Mouse (Mus musculus) left cerebral cortex, adult 8-10 months (tissue): ENCODE data around the gene 4933428G20Rik. TPM values are rescaled to one million over a fixed set of nuclear protein-coding genes. Genes with fewer than 3 reads are reported as not detected.

Experiments used
- DNase-seq, 2 experiments: peaks; one replicate each; pipeline ENCODE4 v3.0.0; 2022; ENCODE audit warnings: low spot score in 2 of 2
- total RNA-seq, 4 experiments: library from RNA; stranded (reverse); gene quantifications; 2 replicates each; pipeline ENCODE4 v1.2.4; 2022

Gene 4933428G20Rik
- total RNA-seq, 4 experiments from 2014 or later: not detected

- DNase-seq: no peak
These were observed 33.5 kb upstream of the 4933428G20Rik start for GRCm38 (mm10) chr11:97533653-97534052.

DNA sequence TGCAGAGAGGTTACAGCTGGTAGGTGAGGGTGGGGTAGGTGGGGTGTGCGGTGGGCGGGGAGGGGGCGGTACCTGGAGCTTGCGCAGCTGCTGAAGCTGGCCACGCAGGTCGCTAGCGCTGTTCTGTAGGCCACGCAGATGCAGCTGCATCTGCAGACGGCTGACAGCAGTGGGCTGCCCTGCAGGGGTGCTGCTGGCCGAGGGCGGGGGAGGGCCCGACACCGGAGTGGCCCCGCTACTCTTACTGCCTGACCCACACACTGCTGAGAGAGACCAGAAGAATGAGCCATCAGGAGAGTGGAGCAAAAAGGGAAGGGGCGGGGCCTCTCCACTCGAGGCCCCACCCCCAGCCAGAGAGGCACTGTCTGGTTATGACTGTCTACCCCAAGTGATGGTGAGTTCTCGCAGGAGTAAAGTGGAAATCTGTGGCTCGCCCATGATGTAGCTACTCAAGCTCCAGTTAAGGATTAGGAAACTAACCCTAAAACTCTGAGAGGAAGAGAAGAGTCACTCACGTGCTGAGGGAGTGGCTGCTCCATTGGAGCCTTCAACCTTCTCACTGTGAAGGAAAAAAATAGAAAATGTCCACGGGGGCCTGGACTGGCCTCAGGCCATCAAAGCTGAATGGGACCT lies 32.9 kb upstream of the 4933428G20Rik start:
- DNase-seq: no peak

GRCm38 (mm10) chr11:97532354-97532753 lies 32.2 kb upstream of the 4933428G20Rik start:
- no peak for DNase-seq

DNA sequence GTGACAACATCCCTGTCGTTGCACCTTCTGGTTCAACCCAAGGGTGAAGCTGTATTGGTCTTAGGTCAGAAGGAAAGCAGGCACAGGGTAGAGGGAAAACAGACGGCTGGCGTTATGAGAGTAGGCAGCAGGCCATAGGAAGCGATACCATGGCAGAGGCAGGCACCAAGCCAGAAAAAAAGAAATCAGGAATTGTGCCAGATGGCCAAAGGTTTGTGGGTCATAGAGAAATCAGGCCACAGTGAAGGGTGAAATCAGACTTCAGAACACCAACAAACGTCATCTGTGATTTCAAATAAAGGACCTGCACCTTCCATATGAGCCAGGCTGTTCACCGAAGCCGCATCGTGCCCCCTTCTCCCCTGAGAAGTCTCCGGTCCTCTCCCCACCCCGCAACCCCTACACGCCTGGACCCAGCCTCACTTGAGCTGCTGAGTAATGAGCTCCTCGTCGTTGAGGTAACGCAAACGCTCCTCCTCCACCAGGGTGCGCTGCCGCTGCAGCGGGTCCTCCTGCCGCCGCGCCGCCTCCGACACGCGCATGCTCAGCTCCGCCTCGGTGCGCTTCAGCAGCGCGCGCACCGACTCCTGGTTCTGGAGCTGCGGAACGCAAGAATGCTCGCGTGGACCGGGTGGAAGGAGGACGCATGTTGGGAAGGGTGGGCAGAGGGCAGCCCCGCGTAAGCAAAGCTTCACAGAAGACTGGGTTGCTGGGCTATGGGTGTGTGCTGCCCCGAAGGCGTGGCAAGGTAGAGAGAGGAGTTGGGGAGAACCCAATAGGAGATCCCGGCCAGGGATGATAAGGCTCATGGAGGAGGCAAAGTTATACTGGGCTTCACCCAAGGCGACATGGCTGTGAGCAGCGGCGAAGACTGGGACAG lies 31.5 kb upstream of the 4933428G20Rik start:
- DNase-seq: peak; percentile 74 to 82

DNA sequence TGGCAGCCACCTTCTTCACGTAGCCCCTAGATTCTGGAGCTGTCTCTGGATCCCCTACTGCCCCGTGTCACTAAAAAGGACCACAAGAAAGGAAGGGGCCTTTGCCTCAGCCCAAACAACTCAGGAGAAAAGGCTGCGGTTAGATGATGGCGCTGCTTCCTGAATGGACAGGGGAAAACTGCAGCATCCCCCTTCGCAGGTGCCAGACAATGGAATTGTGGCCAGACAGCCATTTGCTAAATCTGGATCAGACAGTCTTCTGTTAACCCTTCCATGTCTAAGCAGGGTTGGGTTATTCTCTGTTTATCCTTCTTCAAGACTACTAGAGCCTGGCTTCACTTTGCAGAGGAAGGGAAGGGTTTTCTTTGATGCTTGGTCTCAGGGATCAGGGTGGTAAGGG lies 30.8 kb upstream of the 4933428G20Rik start:
- DNase-seq: no peak

- DNase-seq: no peak
These were observed 29.9 kb upstream of the 4933428G20Rik start for GRCm38 (mm10) chr11:97530069-97530468.

DNA sequence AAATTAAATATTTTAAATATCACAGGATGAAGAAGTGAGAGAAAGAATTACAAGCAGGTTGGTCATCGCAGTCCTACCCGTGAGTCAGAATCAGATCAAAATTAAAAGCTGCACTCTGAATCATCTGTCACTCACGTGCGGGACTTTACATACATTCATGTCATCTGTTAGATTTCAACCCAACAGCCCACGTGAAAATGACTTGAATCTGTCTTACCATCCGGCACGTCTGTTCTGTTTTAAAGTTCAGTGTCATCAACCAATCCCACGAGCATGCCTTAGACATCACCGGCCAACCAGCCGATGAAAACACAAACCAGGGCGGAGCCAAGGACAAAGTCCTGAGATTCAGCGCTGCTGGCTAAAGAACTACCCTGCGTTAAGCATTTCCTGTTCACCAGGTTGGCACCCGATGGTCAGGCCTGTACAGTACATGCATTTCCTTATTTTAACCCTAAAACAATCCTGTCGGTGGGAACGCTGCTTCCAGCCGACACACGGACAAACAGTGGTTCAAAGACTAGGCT lies 28.2 kb upstream of the 4933428G20Rik start:
- DNase-seq: no peak

DNA sequence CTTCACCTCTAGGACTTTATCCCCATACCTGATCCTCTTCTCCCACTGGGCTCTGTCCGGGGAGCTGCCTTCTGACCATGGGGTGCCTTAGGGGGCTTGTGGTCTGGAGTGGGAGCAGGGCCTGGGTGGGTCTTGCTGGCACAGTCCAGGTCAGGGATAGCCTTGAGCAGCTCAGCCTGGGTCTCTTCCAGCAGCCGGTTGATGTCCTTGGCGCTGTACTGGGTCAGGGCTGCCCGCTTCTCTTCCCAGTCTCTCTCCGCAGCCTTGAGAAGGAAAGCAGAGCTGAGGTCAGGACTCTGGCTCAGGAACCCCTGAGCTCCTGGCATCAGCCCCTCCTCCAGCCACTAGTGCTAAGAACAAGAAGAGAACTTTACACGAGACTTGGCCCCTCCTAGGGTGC lies 25.2 kb upstream of the 4933428G20Rik start:
- no peak for DNase-seq

- DNase-seq: no peak
These were observed 24.2 kb upstream of the 4933428G20Rik start for GRCm38 (mm10) chr11:97524306-97524705.

DNA sequence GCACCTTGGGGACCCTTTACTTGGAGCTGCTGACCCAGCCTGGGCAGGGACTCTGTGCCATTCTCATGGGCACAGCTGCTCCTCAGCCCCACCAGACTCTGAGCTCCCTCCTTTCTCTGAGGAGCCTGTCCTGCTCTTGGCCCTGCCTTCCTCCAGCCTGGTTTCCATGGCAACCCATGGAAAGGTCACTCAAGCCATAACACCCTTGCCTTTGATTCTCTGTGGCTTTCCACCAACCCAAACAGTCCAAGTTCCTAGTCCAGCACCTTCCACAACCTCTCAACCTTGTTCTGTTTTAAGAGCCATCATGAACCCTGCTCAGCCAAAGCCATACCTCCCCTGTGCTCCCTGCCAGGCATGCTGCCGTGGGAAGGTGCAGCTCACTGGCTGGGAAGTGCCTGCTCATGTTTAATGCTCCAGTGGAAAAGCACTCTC lies 23.7 kb upstream of the 4933428G20Rik start:
- no peak for DNase-seq

DNA sequence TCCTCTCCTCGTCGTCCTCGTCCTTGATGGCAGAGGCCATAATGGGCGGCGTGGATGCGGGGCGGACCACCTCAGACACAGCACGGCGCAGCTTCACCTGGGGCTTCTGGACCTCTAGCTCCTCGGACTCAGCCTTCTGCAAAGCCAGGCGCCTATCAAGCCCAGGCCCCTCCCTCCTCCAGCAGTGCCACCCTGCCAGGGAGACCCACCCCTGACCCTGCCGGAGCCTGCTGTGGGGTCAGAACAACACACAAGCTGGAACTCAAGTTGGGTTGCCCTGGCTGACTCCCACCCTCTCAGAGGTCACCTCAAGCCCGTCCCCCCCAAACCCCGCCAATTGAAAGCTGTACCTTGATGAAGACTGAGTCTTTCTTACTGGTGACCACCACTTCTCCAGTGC lies 23.0 kb upstream of the 4933428G20Rik start:
- DNase-seq: no peak

DNA sequence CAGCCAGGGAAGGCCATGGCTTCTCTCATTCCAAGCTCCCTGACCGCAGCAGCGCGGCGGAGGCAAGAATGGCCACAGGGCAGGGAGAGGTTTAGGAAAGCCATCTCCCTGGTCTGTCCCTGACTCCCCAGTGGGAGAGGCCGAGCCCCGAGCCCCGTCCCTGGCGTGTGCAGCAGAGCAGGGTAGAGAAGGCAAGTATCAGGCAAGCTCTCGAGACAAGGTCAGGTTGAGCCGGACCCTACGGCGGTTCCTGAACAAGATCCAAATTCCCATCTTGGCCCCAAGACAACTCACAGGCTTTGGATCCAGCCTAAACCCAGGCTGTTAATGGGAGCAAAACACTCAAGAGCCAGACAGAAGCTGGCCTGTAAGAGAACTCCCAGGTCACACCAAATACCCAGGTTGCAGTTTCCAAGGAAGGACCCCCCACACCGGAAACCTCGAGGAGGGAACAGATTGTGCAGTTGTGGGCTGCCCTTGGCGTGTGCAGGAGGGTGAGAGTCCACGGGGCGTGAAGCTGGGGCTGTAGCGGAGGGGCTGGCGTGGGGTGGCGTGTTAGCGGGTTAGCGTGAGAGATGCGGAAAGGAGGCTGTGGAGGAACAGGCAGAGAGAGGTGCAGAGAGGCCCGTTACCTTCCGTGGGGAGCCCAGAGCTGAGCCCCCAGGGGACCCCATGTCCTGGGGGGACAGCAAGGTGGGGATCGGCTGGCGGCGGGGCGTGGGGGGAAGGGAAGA lies 21.8 kb upstream of the 4933428G20Rik start:
- no peak for DNase-seq

GRCm38 (mm10) chr11:97520541-97520940 lies 20.4 kb upstream of the 4933428G20Rik start:
- no peak for DNase-seq

- no peak for DNase-seq
These were observed 12.9 kb upstream of the 4933428G20Rik start for GRCm38 (mm10) chr11:97513066-97513465.

GRCm38 (mm10) chr11:97512511-97512910 lies 12.4 kb upstream of the 4933428G20Rik start:
- DNase-seq: no peak

DNA sequence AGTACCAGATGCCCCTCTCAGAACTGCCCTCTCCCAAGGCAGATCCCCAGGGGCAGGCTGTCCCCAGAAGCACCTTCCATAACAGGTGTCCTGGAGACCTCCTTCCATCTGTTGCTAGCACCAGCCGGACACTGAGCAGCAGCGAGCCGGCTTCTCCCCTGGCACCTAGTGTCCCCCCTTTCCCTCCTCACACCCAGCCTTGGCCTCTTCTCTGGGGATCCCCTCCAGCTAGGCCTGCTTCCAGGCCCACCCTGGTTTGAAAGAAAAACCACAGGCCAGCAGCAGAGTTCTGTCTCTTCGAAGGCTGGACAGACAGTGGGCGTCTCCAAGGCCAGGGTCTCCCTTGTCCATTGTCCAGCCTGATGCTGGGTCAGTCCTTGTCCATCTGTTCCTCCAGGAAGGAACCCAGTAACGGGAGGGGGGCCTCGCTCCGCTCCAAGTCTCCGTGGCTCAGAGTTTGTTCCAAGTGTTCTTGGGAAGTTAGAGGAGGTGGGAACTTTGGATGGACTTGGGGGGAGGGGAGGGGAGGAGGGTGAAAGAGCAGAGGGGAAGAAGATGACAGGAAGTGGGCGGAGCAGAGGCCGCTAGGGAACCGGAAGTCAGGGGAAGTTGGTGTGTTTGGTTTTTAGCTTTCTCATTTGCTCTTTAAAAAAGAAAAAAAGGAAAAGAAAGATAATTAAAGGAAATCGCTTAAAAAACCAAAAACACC lies 11.7 kb upstream of the 4933428G20Rik start:
- no peak for DNase-seq

DNA sequence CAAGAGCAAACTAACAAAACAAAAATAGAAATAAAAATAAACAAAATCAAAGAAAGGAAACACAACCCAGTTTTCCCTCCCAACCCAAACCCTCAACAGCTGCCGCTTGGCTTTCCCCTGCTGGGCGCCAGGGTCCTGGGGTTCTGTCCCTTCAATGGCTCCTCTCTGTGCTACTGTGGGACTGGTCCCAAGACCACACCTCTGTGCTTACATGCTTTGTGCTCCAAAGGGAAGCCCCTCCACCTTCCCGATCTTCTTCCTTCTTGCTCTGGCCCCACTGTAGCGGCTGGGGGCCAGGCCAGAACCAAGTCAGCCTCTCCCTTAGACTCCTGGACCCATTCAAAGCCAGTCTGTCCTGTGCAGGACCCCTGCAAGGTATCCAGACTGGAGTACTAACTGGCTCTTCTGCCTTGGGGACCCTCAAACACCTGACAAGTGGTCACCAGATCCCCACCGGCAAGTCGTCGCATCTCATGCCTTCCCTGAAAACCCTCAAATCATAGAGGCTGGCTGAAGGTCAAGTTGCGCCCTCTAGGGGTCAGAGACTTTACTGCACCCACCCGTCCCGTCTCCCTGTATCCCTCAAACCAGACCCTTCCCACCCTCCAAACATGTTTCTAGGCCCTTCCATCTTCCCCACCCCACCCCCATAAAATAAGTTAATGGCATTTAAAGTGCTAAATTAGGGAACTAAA lies 11.0 kb upstream of the 4933428G20Rik start:
- no peak for DNase-seq

DNA sequence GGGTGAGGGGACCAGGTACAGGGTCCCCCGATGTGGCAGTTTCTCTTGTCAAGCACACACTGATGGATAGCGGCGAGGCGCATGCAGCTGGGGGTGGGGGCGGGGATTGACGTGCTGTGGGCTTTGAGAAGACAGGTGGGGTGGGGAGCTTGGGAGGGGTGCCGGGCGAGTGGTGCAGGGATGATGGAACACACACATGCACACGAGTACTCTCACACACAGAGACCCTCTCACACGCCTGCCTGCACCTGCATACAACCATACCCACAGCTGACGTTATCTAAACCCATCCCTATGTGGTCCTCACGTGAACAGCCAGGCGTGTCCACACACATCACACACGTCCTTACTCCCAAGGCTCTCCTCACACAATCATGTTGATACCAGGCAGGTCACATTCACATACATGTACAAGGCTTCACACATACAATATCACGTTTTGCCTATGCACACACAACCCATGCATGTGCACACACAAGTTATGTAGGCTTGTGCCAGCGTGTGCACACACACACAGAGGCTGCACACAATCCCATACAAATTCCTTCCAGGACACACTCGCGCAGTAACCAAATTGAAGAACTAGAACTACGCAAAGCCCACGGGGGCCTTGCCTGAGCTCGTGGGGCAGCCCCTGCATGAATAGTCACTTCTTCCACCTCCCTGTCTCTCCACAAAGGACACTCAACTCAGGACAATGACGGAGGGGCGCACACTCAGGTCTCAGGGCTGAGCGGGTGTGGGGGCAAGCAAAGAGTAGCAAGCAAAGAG lies 9.8 kb upstream of the 4933428G20Rik start:
- no peak for DNase-seq

GRCm38 (mm10) chr11:97509058-97509457 lies 8.9 kb upstream of the 4933428G20Rik start:
- no peak for DNase-seq

- no peak for DNase-seq
These were observed 8.1 kb upstream of the 4933428G20Rik start for GRCm38 (mm10) chr11:97508198-97508597.
